Mouse (Mus musculus) embryonic facial prominence, embryonic 12.5 days (tissue): ENCODE data around the gene 5330417H12Rik. TPM values are rescaled to one million over a fixed set of nuclear protein-coding genes. Genes with fewer than 3 reads are reported as not detected.

Source experiments
- ATAC-seq: fragments of 200-750 bp; cut with Nextera tagmentation; 2 replicates; pipeline ENCODE4 v1.8.0; 2017; ENCODE audit not compliant: insufficient number of reproducible peaks, insufficient read depth, low FRiP score, low TSS enrichment
- H3K27ac ChIP-seq: fragments of 300-500 bp; sonication (generic); 2 replicates; pipeline ENCODE4 v1.5.1; 2016; ENCODE audit warnings: mild to moderate bottlenecking
- H3K27me3 ChIP-seq: fragments of 300-500 bp; sonication (generic); 2 replicates; pipeline ENCODE4 v1.6.1; 2016; ENCODE audit warnings: mild to moderate bottlenecking, moderate library complexity
- H3K36me3 ChIP-seq: fragments of 300-500 bp; sonication (generic); 2 replicates; pipeline ENCODE4 v1.6.1; 2016; ENCODE audit warnings: mild to moderate bottlenecking
- H3K4me1 ChIP-seq: fragments of 300-500 bp; sonication (generic); 2 replicates; pipeline ENCODE4 v1.6.1; 2016
- H3K4me2 ChIP-seq: fragments of 300-500 bp; sonication (generic); replicated peaks from 2 replicates; pipeline ENCODE4 v1.6.1; 2016; ENCODE audit warnings: mild to moderate bottlenecking, moderate library complexity
- H3K4me3 ChIP-seq: fragments of 300-500 bp; sonication (generic); 2 replicates; pipeline ENCODE4 v1.5.1; 2016; ENCODE audit warnings: mild to moderate bottlenecking
- H3K9ac ChIP-seq: fragments of 300-500 bp; sonication (generic); 2 replicates; pipeline ENCODE4 v1.6.1; 2016; ENCODE audit warnings: mild to moderate bottlenecking, moderate library complexity
- H3K9me3 ChIP-seq: fragments of 300-500 bp; sonication (generic); 2 replicates; pipeline ENCODE4 v1.6.1; 2016; ENCODE audit warnings: mild to moderate bottlenecking, moderate library complexity
- WGBS: fragments of 180-500 bp; shearing (Covaris S2); methylation state at CpG from one replicate; pipeline ENCODE4 v1.1.7; 2016; 5-methylcytosine and 5-hydroxymethylcytosine counted together
- polyA plus RNA-seq: library from polyadenylated mRNA; unstranded; fragments of >200 nt; fragmentation: Nextera tagmentation; extraction: Ambion mirVana; gene quantifications from 2 replicates; pipeline ENCODE4 v1.2.1, GENCODE M21; 2016

5330417H12Rik gene
- polyA plus RNA-seq, 1 experiment from 2014 or later: 0.23 TPM

- Histone ChIP-seq H3K4me1 (peaks cover 8% of the 10 kb centered on the region), H3K4me2 (no peak overlapping the region), H3K27ac (no peak overlapping the region), H3K27me3 (no peaks in the 10 kb centered on the region), H3K9me3 (no peaks in the 10 kb centered on the region), H3K9ac (no peak overlapping the region), H3K4me3 (no peak overlapping the region), H3K36me3 (no peaks in the 10 kb centered on the region)
- 82% methylated on average over 6 of the region's 6 CpGs for WGBS
- no peak for ATAC-seq
Observed at GRCm38 (mm10) chr7:107656451-107656850, 31.5 kb upstream of the 5330417H12Rik start.

DNA sequence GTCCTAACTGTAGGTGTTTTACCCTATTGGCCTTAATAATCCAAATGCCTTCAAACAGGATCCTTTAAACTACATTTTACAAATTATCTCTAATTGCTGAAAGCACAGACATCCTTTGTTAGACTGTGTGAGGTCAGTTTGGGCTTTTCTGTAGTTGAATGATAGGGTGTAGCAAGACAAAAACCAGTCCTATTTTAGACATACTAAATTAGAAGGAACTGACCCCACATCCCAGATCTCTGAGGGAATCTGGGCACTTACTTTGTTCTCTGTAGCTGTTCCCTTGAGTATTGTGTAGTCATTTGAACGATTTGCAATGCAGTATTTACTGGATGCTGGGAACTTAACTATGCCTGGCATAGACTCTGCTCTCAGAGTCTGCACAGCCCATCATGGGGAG is 26.9 kb upstream of the 5330417H12Rik start:
- no peak overlapping the region for H3K9ac ChIP-seq
- ATAC-seq: no peak
- no peaks in the 10 kb centered on the region for H3K9me3 ChIP-seq
- no peaks in the 10 kb centered on the region for H3K36me3 ChIP-seq
- H3K4me1 ChIP-seq: peaks cover 23% of the 10 kb centered on the region; the same call in 1 of the 2 replicates
- no peak overlapping the region for H3K4me2 ChIP-seq
- no peaks in the 10 kb centered on the region for H3K27me3 ChIP-seq
- H3K27ac ChIP-seq: no peak overlapping the region
- no peak overlapping the region for H3K4me3 ChIP-seq
- WGBS: 43% methylated on average over 1 of the region's 1 CpGs

GRCm38 (mm10) chr7:107649990-107650389 is 25.0 kb upstream of the 5330417H12Rik start:
- Histone ChIP-seq H3K9me3 (peaks cover 1% of the 10 kb centered on the region; the same call in 1 of the 2 replicates), H3K27me3 (no peaks in the 10 kb centered on the region), H3K36me3 (no peaks in the 10 kb centered on the region), H3K4me1 (peaks cover 23% of the 10 kb centered on the region; the same call in 1 of the 2 replicates), H3K4me2 (no peak overlapping the region), H3K27ac (no peak overlapping the region), H3K4me3 (no peak overlapping the region), H3K9ac (no peak overlapping the region)
- ATAC-seq: no peak
- 82% methylated on average over 7 of the region's 7 CpGs for WGBS

DNA sequence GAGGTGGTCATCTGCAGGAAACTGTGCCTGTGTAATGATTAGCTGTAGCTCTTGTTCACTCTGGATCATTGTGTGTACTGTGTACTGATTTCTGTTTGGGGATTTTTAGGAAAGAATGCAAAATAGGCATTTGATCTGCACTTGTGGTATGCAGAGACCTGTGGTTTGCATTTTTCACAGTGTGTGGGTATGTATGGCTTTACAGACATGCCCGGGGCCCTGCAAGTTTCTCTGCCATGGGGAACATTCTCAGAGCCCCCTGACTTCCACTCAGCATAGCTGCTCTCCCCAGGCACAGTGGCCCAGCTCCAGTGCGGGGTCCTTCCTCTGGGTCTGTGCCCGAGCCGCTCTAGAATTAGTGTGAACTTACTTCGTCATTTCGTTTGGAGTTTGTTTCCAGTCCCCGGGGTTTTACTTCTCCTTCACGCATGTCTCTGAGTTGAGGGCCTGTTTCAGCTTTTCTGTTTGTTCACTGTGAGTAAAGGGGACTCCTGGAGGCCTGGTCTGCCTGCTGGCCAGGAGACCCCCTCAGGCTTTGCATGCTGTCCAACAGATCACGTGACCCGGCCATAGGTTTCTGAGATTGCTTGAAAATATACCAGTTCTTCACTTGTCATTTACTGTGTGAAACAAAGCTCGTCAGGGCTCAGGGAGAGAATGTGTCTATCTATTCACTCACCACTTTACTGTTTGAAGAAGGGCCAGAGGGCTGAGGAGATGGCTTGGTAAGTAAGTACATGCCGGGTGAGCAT is 24.2 kb upstream of the 5330417H12Rik start:
- no peak overlapping the region for H3K4me2 ChIP-seq
- H3K4me1 ChIP-seq: peaks cover 23% of the 10 kb centered on the region; the same call in 1 of the 2 replicates
- H3K27ac ChIP-seq: peak overlapping the region; percentile 66
- peak; percentile 73; the same call in 1 of the 2 replicates for ATAC-seq
- no peaks in the 10 kb centered on the region for H3K36me3 ChIP-seq
- H3K9me3 ChIP-seq: peaks cover 3% of the 10 kb centered on the region; the same call in 1 of the 2 replicates
- no peak overlapping the region for H3K9ac ChIP-seq
- no peak overlapping the region for H3K4me3 ChIP-seq
- 62% methylated on average over 12 of the region's 12 CpGs for WGBS
- H3K27me3 ChIP-seq: no peaks in the 10 kb centered on the region

DNA sequence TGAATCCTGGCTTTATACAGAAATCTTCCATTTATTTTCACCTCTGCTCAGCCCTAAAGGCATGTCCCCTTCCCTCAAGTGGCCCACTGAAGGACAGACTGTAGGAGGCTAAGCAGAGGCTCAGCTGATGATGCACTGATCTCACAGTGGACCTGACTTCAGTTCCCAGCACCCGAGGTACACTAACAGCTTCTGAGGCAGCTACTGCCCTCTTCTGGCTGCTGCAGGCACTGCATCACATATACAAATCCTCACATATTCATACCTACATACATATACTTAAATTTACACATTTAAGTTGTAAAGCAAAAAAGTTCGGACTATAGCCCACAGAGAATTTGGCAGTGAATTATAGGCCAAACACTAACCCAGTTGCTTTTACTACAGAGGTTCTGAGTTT is 20.0 kb upstream of the 5330417H12Rik start:
- 92% methylated on average over 2 of the region's 2 CpGs for WGBS
- Histone ChIP-seq H3K4me3 (no peak overlapping the region), H3K4me2 (no peak overlapping the region), H3K4me1 (peaks cover 13% of the 10 kb centered on the region; the same call in 1 of the 2 replicates), H3K9ac (no peak overlapping the region), H3K9me3 (peaks cover 3% of the 10 kb centered on the region; the same call in 1 of the 2 replicates), H3K36me3 (no peaks in the 10 kb centered on the region), H3K27me3 (no peaks in the 10 kb centered on the region), H3K27ac (no peak overlapping the region)
- ATAC-seq: no peak

DNA sequence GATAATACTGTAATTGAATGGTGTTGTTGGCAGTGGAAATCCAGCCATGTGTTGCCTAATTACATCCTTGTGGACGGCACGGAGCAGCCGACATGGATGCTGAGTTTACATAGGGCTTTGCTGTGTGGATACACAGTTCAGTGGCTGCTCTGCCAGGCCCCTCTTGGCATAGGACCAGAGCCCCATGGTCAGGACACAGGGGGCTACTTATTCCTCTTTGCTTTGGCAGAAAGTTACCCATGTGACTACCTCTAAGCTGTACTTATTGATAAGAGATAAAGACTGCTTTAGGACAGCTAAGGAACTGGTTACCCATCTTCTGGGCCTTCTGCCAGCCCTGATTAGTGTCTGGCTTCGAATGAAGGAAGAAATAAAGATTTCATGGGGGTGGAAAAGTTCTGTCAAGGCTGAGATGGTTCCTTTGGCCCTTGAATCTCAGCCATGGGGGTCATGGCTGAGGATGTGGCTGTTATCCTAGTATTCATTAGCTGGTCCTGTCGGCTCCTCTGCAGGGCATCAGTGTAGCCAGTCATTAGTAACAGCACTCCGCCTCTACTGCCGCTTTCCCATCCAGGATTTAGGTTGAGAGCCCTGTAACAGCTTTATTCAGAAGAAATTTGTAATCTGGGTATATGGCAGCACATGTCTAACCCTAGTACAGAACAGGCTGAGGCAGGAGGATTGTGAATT is 17.8 kb upstream of the 5330417H12Rik start:
- Histone ChIP-seq H3K27me3 (no peaks in the 10 kb centered on the region), H3K4me2 (no peak overlapping the region), H3K4me1 (no peaks in the 10 kb centered on the region; the same call in 1 of the 2 replicates), H3K27ac (no peak overlapping the region), H3K36me3 (no peaks in the 10 kb centered on the region), H3K4me3 (no peak overlapping the region), H3K9ac (no peak overlapping the region), H3K9me3 (peaks cover 3% of the 10 kb centered on the region; the same call in 1 of the 2 replicates)
- 66% methylated on average over 7 of the region's 7 CpGs for WGBS
- no peak for ATAC-seq

DNA sequence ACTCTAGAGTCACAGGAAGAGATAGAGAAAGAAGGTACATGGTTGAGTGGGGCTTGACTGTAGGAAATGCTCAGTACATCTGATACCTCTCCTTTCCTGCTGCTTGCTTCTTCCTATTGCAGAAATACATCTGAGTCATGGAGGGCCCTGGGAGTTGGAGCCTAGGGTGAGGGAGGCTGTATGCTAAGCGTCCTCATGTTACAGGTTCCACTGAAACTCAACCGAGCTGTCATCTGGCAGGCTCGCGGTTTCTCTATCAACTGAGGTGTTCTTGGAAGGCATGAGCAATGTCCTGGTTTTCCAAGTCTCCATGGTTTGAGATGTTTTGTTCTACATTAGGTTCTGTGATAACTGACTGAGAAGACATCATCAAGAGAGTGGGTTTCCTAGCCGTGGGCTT is 13.1 kb upstream of the 5330417H12Rik start:
- H3K9ac ChIP-seq: no peak overlapping the region
- no peak overlapping the region for H3K4me3 ChIP-seq
- WGBS: 82% methylated on average over 5 of the region's 5 CpGs
- ATAC-seq: no peak
- no peaks in the 10 kb centered on the region for H3K36me3 ChIP-seq
- H3K27me3 ChIP-seq: no peaks in the 10 kb centered on the region
- no peak overlapping the region for H3K27ac ChIP-seq
- no peaks in the 10 kb centered on the region for H3K9me3 ChIP-seq
- H3K4me1 ChIP-seq: no peaks in the 10 kb centered on the region; the same call in 1 of the 2 replicates
- no peak overlapping the region for H3K4me2 ChIP-seq

DNA sequence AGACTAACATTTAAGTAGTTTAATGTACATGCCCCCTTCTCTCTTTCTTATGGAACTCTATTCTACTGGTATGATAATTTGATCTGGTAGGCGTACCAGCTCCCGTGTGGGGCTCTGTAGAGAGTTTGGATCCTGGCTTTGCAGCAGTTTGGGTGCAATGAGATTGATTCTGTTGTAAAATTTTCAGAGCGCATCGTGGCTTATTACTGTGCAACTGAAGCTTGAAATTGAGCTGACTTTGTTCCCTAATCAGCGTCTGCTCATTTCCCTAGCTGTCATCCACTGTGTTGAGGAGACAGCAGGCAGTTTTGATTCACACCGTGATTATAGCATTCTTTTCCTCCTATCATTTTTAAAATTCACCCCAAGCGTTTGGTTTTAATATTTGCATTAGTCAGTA is 12.4 kb upstream of the 5330417H12Rik start:
- 78% methylated on average over 7 of the region's 7 CpGs for WGBS
- H3K27me3 ChIP-seq: no peaks in the 10 kb centered on the region
- H3K9me3 ChIP-seq: no peaks in the 10 kb centered on the region
- H3K27ac ChIP-seq: no peak overlapping the region
- no peak for ATAC-seq
- H3K4me2 ChIP-seq: no peak overlapping the region
- H3K4me3 ChIP-seq: no peak overlapping the region
- H3K36me3 ChIP-seq: no peaks in the 10 kb centered on the region
- no peak overlapping the region for H3K9ac ChIP-seq
- H3K4me1 ChIP-seq: no peaks in the 10 kb centered on the region

- Histone ChIP-seq H3K27ac (no peak overlapping the region), H3K4me3 (no peak overlapping the region), H3K9ac (no peak overlapping the region), H3K36me3 (no peaks in the 10 kb centered on the region), H3K27me3 (no peaks in the 10 kb centered on the region), H3K4me1 (no peaks in the 10 kb centered on the region), H3K9me3 (no peaks in the 10 kb centered on the region), H3K4me2 (no peak overlapping the region)
- WGBS: 93% methylated on average over 4 of the region's 4 CpGs
- ATAC-seq: no peak
Observed at GRCm38 (mm10) chr7:107633201-107633600, 8.2 kb upstream of the 5330417H12Rik start.

- ATAC-seq: no peak
- H3K9me3 ChIP-seq: no peaks in the 10 kb centered on the region
- H3K9ac ChIP-seq: no peak overlapping the region
- H3K4me1 ChIP-seq: no peaks in the 10 kb centered on the region
- no peaks in the 10 kb centered on the region for H3K27me3 ChIP-seq
- no peak overlapping the region for H3K4me2 ChIP-seq
- H3K36me3 ChIP-seq: no peaks in the 10 kb centered on the region
- no peak overlapping the region for H3K4me3 ChIP-seq
- no peak overlapping the region for H3K27ac ChIP-seq
Observed at GRCm38 (mm10) chr7:107628383-107628782, 3.4 kb upstream of the 5330417H12Rik start.

DNA sequence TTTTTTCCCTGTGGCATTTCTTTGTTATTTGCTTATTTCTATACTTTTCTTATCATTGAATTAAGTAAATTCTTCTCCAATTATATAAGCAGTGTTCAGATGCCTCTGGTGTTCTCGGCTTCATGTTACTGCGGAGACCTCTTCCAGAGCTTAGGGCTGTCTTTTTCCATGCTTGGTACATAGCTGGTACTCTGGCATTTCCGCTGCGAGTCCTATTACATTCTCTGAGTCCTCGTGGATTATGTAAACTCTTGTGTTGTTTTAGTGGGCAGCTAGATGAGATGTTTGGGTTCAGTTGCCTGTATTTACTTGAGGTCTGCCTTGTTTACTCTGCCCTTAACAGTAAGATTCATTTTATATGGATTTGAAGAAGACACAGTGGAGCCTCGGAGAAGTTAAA is 820 bp upstream of the 5330417H12Rik start:
- no peak overlapping the region for H3K9ac ChIP-seq
- H3K4me2 ChIP-seq: no peak overlapping the region
- H3K4me1 ChIP-seq: no peaks in the 10 kb centered on the region
- ATAC-seq: no peak
- H3K27ac ChIP-seq: no peak overlapping the region
- H3K4me3 ChIP-seq: no peak overlapping the region
- 66% methylated on average over 6 of the region's 6 CpGs for whole genome bisulfite sequencing
- no peaks in the 10 kb centered on the region for H3K9me3 ChIP-seq
- no peaks in the 10 kb centered on the region for H3K27me3 ChIP-seq
- no peaks in the 10 kb centered on the region for H3K36me3 ChIP-seq

DNA sequence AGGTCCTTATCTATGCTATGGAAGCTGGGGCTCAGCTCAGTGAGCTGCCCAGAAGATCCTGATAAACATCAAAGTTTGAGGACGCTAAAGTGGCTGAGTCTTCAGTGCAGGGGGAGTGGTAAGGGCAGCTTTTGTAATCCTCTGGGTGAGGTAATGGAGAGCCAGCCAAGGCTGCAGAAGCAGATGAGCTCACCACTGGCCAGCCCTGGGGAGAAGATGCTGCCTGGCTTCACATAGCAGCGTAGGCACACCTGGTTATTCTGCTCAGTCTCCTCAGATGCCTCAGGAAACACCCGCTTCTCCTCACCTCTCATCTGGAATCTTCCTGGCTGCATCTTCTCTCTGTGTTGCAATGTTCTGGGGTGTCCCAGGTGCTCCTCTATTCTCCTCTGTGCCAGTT is 529 bp downstream of the 5330417H12Rik start:
- H3K9me3 ChIP-seq: no peaks in the 10 kb centered on the region
- no peaks in the 10 kb centered on the region for H3K27me3 ChIP-seq
- no peak overlapping the region for H3K4me2 ChIP-seq
- no peak overlapping the region for H3K9ac ChIP-seq
- no peaks in the 10 kb centered on the region for H3K36me3 ChIP-seq
- H3K4me1 ChIP-seq: 0 out of 2 replicates have a peak, but pooled peaks cover 2% of the 10 kb centered on the region
- no peak overlapping the region for H3K27ac ChIP-seq
- no peak overlapping the region for H3K4me3 ChIP-seq
- no peak for ATAC-seq
- WGBS: 69% methylated on average over 3 of the region's 3 CpGs
